Mouse (Mus musculus) lung, adult 2 months (tissue): ENCODE data around the gene Clybl.

Source experiments
- CTCF ChIP-seq: fragments of 200-500 bp; IDR thresholded peaks from 2 replicates; pipeline ENCODE4 v1.5.1; 2011; ENCODE audit warnings: mild to moderate bottlenecking, low read length, control low read depth; ENCODE audit not compliant: insufficient read depth
- POLR2A ChIP-seq: fragments of 200-500 bp; IDR thresholded peaks from 2 replicates; pipeline ENCODE4 v1.6.1; 2011; ENCODE audit warnings: low read depth, mild to moderate bottlenecking, control low read depth, low read length, borderline replicate concordance; ENCODE audit errors: extremely low read depth

- TF ChIP-seq CTCF (no peak), POLR2A (no peak)
Observed at GRCm38 (mm10) chr14:122137234-122137633, 44.3 kb upstream of the Clybl start.
